Mouse (Mus musculus) olfactory bulb, adult 2 months (tissue): ENCODE results near the gene Map3k12.

Experiments used
- CTCF ChIP-seq: fragments of 200-500 bp; IDR thresholded peaks from 2 replicates; pipeline ENCODE4 v1.5.1; 2012; ENCODE audit warnings: low read depth, mild to moderate bottlenecking, low read length, moderate library complexity; ENCODE audit not compliant: insufficient read depth
- POLR2A ChIP-seq: fragments of 200-500 bp; IDR thresholded peaks from 2 replicates; pipeline ENCODE4 v1.6.1; 2012; ENCODE audit warnings: mild to moderate bottlenecking, low read depth, low read length, moderate library complexity; ENCODE audit not compliant: insufficient read depth

DNA sequence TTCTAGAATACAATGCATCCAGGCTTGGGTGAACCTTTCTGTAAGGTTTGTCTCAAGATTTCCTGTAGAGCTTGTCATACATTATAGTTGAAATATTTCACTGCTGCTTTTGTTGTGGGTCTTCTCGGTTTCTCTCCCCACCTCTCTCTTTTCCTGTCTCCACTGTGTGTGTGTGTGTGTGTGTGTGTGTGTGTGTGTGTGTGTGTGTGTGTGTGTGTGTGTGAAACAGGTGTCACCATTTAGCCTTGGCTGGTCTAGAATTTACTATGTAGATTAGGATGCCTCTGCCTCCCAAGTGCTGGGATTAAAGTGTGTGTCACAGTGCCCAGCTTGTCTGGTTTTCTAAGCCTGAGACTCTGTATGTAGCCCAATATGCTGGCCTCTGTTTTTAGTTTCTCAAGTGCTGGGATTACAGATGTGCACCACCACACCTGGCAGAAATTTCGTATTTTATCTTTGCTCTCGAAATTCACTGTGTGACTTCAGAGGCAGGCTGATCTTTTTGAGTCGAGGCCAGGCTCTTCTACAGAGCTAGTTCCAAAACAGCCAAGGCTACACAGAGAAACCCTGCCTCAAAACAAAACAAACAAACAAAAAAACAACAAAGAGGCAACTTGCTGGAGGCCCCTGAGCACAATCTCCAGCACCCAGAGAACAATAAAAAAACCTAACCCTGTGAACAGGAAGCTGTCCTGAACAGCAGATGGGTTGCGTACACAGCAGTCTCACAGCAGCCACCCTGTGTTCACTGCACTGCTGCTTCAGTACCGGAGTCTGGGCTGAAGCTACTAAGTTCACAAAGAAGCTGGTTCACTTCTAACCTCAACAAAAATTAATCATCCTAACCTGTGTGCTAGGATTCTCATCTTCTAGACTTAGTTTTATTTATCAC, 9.5 kb upstream of the Map3k12 start:
- no peak for TF ChIP-seq CTCF
- TF ChIP-seq POLR2A, result no peak
